Mouse (Mus musculus): ENCODE measurements around the gene Gm49322. TPM values are rescaled to one million over a fixed set of nuclear protein-coding genes. Genes with fewer than 3 reads are reported as not detected.

Gene Gm49322
- total and polyA plus RNA-seq, 3 experiments: 0.34 to 0.62 (median 0.39) TPM

GRCm38 (mm10) chr10:80659213-80659612, 53.4 kb downstream of the Gm49322 start:
- peak overlapping the region; percentile 42 for H3K4me3 ChIP-seq
- H3K9ac ChIP-seq (ENCODE audit: low read depth, low read length): peak overlapping the region; percentile 59
- H3K27me3 ChIP-seq (ENCODE audit: control insufficient read depth, insufficient read depth, low read length): no peaks in the 10 kb centered on the region
- intact Hi-C loops (cut with DNase I): loop anchor here (1.0 to 2.0 kb wide), 3 partner anchors 16 to 80 kb away; no protein-coding TSS in a partner anchor
- TF ChIP-seq POLR2A (IDR thresholded peaks at IDR 0.05; ENCODE audit: insufficient read depth, low read depth, low read length) (no peak), CTCF (IDR thresholded peaks at IDR 0.05) (peak; percentile 92), EP300 (IDR thresholded peaks at IDR 0.05; ENCODE audit: insufficient read depth, low read depth, low read length) (0 out of 2 replicates have a peak, but pooled peaks have one; percentile 39)
- H3K4me1 ChIP-seq (ENCODE audit: control insufficient read depth, insufficient read depth, low read length): peaks cover 16% of the 10 kb centered on the region
- peak overlapping the region; percentile 33; the same call in 1 of the 2 replicates for H3K27ac ChIP-seq
- peak; percentile 73 to 79 for DNase-seq
- no peaks in the 10 kb centered on the region for H3K36me3 ChIP-seq (ENCODE audit: control insufficient read depth, insufficient read depth, low read length)
- 7% methylated on average over 10 of the region's 10 CpGs for WGBS
- H3K79me2 ChIP-seq (replicated peaks; ENCODE audit: control insufficient read depth, insufficient read depth, low read length): no peaks in the 10 kb centered on the region; the same call in 1 of the 2 replicates

- H3K4me1 ChIP-seq (ENCODE audit: control insufficient read depth, insufficient read depth, low read length): peaks cover 20% of the 10 kb centered on the region
- H3K4me3 ChIP-seq: no peak overlapping the region
- intact Hi-C loops (cut with DNase I): no loop called here
- H3K79me2 ChIP-seq (replicated peaks; ENCODE audit: control insufficient read depth, insufficient read depth, low read length): no peaks in the 10 kb centered on the region
- 31% methylated on average over 5 of the region's 5 CpGs for WGBS
- H3K27ac ChIP-seq: no peak overlapping the region
- DNase-seq: peak; percentile 43 to 63
- no peak overlapping the region for H3K9ac ChIP-seq (ENCODE audit: low read depth, low read length)
- peaks cover 7% of the 10 kb centered on the region for H3K36me3 ChIP-seq (ENCODE audit: control insufficient read depth, insufficient read depth, low read length)
- no peaks in the 10 kb centered on the region for H3K27me3 ChIP-seq (ENCODE audit: control insufficient read depth, insufficient read depth, low read length)
- TF ChIP-seq POLR2A (IDR thresholded peaks at IDR 0.05; ENCODE audit: insufficient read depth, low read depth, low read length) (no peak), EP300 (IDR thresholded peaks at IDR 0.05; ENCODE audit: insufficient read depth, low read depth, low read length) (0 out of 2 replicates have a peak, but pooled peaks have one; percentile 17), CTCF (IDR thresholded peaks at IDR 0.05) (peak; percentile 72)
Observed at GRCm38 (mm10) chr10:80661149-80661548, 55.3 kb downstream of the Gm49322 start.

- peak overlapping the region; percentile 25; the same call in 1 of the 2 replicates for H3K9ac ChIP-seq (ENCODE audit: low read depth, low read length)
- 36% methylated on average over 5 of the region's 5 CpGs for WGBS
- TF ChIP-seq EP300 (IDR thresholded peaks at IDR 0.05; ENCODE audit: insufficient read depth, low read depth, low read length): peak; percentile 62; the same call in 1 of the 2 replicates
- no peak for TF ChIP-seq CTCF (IDR thresholded peaks at IDR 0.05)
- peak; percentile 16; the same call in 1 of the 2 replicates for TF ChIP-seq POLR2A (IDR thresholded peaks at IDR 0.05; ENCODE audit: insufficient read depth, low read depth, low read length)
- H3K27ac ChIP-seq: peak overlapping the region; percentile 99
- H3K36me3 ChIP-seq (ENCODE audit: control insufficient read depth, insufficient read depth, low read length): peaks cover 12% of the 10 kb centered on the region
- peak in 1 of 2 experiments; percentile 44 for DNase-seq
- no peaks in the 10 kb centered on the region for H3K79me2 ChIP-seq (replicated peaks; ENCODE audit: control insufficient read depth, insufficient read depth, low read length)
- no peak overlapping the region for H3K4me3 ChIP-seq
- no peaks in the 10 kb centered on the region for H3K27me3 ChIP-seq (ENCODE audit: control insufficient read depth, insufficient read depth, low read length)
- H3K4me1 ChIP-seq (ENCODE audit: control insufficient read depth, insufficient read depth, low read length): peaks cover 22% of the 10 kb centered on the region
- intact Hi-C loops (cut with DNase I): no loop called here
Observed at GRCm38 (mm10) chr10:80663485-80664196, 57.8 kb downstream of the Gm49322 start.

GRCm38 (mm10) chr10:80664197-80665015, 58.6 kb downstream of the Gm49322 start:
- Histone ChIP-seq H3K4me3 (peak overlapping the region; percentile 25), H3K9ac (ENCODE audit: low read depth, low read length) (peak overlapping the region; percentile 58), H3K36me3 (ENCODE audit: control insufficient read depth, insufficient read depth, low read length) (peaks cover 12% of the 10 kb centered on the region), H3K27ac (peak overlapping the region; percentile 99), H3K27me3 (ENCODE audit: control insufficient read depth, insufficient read depth, low read length) (no peaks in the 10 kb centered on the region), H3K79me2 (replicated peaks; ENCODE audit: control insufficient read depth, insufficient read depth, low read length) (no peaks in the 10 kb centered on the region), H3K4me1 (ENCODE audit: control insufficient read depth, insufficient read depth, low read length) (peaks cover 20% of the 10 kb centered on the region)
- 1% methylated on average over 16 of the region's 16 CpGs for WGBS
- no peak for TF ChIP-seq CTCF (IDR thresholded peaks at IDR 0.05)
- TF ChIP-seq EP300 (IDR thresholded peaks at IDR 0.05; ENCODE audit: insufficient read depth, low read depth, low read length): peak; percentile 49; the same call in 1 of the 2 replicates
- TF ChIP-seq POLR2A (IDR thresholded peaks at IDR 0.05; ENCODE audit: insufficient read depth, low read depth, low read length): peak; percentile 62
- peak; percentile 90 to 93 for DNase-seq
- intact Hi-C loops (cut with DNase I): no loop called here

DNA sequence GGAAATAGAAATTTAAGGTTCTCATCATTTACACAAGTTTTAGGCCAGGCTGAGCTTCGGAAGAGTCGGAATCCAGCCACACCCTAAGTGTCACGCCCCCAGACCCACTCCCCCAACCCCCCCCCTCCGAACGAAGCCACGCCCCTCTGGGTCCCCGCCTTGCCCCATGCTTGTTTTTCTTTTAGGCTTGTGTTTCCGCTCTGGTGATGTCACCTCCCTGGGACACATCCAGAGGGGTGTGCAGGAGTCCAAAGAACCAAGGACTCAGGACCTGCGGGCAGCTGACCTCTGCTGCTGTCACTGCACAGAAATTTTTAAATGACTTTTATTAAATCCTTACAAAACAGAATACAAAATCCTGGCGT, 59.2 kb downstream of the Gm49322 start:
- H3K27me3 ChIP-seq (ENCODE audit: control insufficient read depth, insufficient read depth, low read length): no peaks in the 10 kb centered on the region
- H3K9ac ChIP-seq (ENCODE audit: low read depth, low read length): peak overlapping the region; percentile 61
- peak overlapping the region; percentile 25 for H3K4me3 ChIP-seq
- TF ChIP-seq CTCF (IDR thresholded peaks at IDR 0.05): no peak
- peak; percentile 40; the same call in 1 of the 2 replicates for TF ChIP-seq POLR2A (IDR thresholded peaks at IDR 0.05; ENCODE audit: insufficient read depth, low read depth, low read length)
- H3K4me1 ChIP-seq (ENCODE audit: control insufficient read depth, insufficient read depth, low read length): peaks cover 24% of the 10 kb centered on the region
- DNase-seq: peak; percentile 85 to 88
- H3K36me3 ChIP-seq (ENCODE audit: control insufficient read depth, insufficient read depth, low read length): peaks cover 12% of the 10 kb centered on the region
- WGBS: 3% methylated on average over 10 of the region's 10 CpGs
- intact Hi-C loops (cut with DNase I): no loop called here
- no peaks in the 10 kb centered on the region for H3K79me2 ChIP-seq (replicated peaks; ENCODE audit: control insufficient read depth, insufficient read depth, low read length)
- peak overlapping the region; percentile 99 for H3K27ac ChIP-seq

Small RNA genes within 50 kb of the gene (microRNA-seq; reads per million reads assigned to microRNA genes)
- gene Mir6912: 0 reads per million in 2 experiments

Other genes starting within 250 kb of the Gm49322 start
- under 1 TPM; 0.50 to 0.63 TPM for gene Plk5, start 249.6 kb upstream of the Gm49322 start, total RNA-seq (2021)
- gene Plk5, start 249.6 kb upstream of the Gm49322 start, polyA plus RNA-seq (2012; rRNA removed): 2.0 and 2.7 TPM in 2 replicates
- gene Mex3d, start 218.4 kb upstream of the Gm49322 start, total RNA-seq (2021): 1 to 10 TPM; 7.3 to 7.5 TPM
- 5.8 and 7.9 TPM in 2 replicates for gene Mex3d, start 218.4 kb upstream of the Gm49322 start, polyA plus RNA-seq (2012; rRNA removed)
- 10 to 100 TPM; 86.5 to 95.2 TPM for gene Mbd3, start 206.5 kb upstream of the Gm49322 start, total RNA-seq (2021)
- gene Mbd3, start 206.5 kb upstream of the Gm49322 start, polyA plus RNA-seq (2012; rRNA removed): 91.4 and 95.1 TPM in 2 replicates
- gene Uqcr11, start 199.2 kb upstream of the Gm49322 start, total RNA-seq (2021): 1,000 to 10,000 TPM; 1,743 to 1,981 TPM
- 5,192 and 5,251 TPM in 2 replicates for gene Uqcr11, start 199.2 kb upstream of the Gm49322 start, polyA plus RNA-seq (2012; rRNA removed)
- 10 to 100 TPM; 16.5 to 18.0 TPM for gene Tcf3, start 172.4 kb upstream of the Gm49322 start, total RNA-seq (2021)
- 20.1 and 25.0 TPM in 2 replicates for gene Tcf3, start 172.4 kb upstream of the Gm49322 start, polyA plus RNA-seq (2012; rRNA removed)
- under 1 TPM in 1 of 2 experiments, not detected in 1; 0.05 TPM for gene Onecut3, start 111.2 kb upstream of the Gm49322 start, total RNA-seq (2021)
- 0.06 and 0.09 TPM in 2 replicates for gene Onecut3, start 111.2 kb upstream of the Gm49322 start, polyA plus RNA-seq (2012; rRNA removed)
- not detected for gene Atp8b3, start 66.9 kb upstream of the Gm49322 start, total RNA-seq (2021)
- 0.39 and 0.50 TPM in 2 replicates for gene Atp8b3, start 66.9 kb upstream of the Gm49322 start, polyA plus RNA-seq (2012; rRNA removed)
- gene Rexo1, start 44.5 kb upstream of the Gm49322 start, total RNA-seq (2021): 10 to 100 TPM; 11.6 to 12.3 TPM
- gene Rexo1, start 44.5 kb upstream of the Gm49322 start, polyA plus RNA-seq (2012; rRNA removed): 19.5 and 19.8 TPM in 2 replicates
- gene Klf16, start 28.7 kb upstream of the Gm49322 start, total RNA-seq (2021): 1 to 10 TPM; 4.0 to 4.4 TPM
- 3.6 and 5.5 TPM in 2 replicates for gene Klf16, start 28.7 kb upstream of the Gm49322 start, polyA plus RNA-seq (2012; rRNA removed)
- gene Abhd17a, start 15.7 kb upstream of the Gm49322 start, total RNA-seq (2021): 10 to 100 TPM; 40.2 to 46.9 TPM
- gene Abhd17a, start 15.7 kb upstream of the Gm49322 start, polyA plus RNA-seq (2012; rRNA removed): 67.3 and 80.0 TPM in 2 replicates
- gene Scamp4, start 3.1 kb upstream of the Gm49322 start, total RNA-seq (2021): 10 to 100 TPM; 20.8 to 26.9 TPM
- 58.9 and 60.5 TPM in 2 replicates for gene Scamp4, start 3.1 kb upstream of the Gm49322 start, polyA plus RNA-seq (2012; rRNA removed)
- 1 to 10 TPM in 1 of 2 experiments, under 1 TPM in 1; 0.60 to 1.1 TPM for gene Adat3, start 3.1 kb upstream of the Gm49322 start, total RNA-seq (2021)
- gene Adat3, start 3.1 kb upstream of the Gm49322 start, polyA plus RNA-seq (2012; rRNA removed): 1.0 and 2.5 TPM in 2 replicates
- 100 to 1,000 TPM; 117 to 130 TPM for gene Csnk1g2, start 16.8 kb downstream of the Gm49322 start, total RNA-seq (2021)
- gene Csnk1g2, start 16.8 kb downstream of the Gm49322 start, polyA plus RNA-seq (2012; rRNA removed): 125 and 130 TPM in 2 replicates
- gene Btbd2, start 51.0 kb downstream of the Gm49322 start, total RNA-seq (2021): 10 to 100 TPM; 43.7 to 44.2 TPM
- gene Btbd2, start 51.0 kb downstream of the Gm49322 start, polyA plus RNA-seq (2012; rRNA removed): 57.3 and 60.1 TPM in 2 replicates
- 100 to 1,000 TPM; 176 to 229 TPM for gene Mknk2, start 72.1 kb downstream of the Gm49322 start, total RNA-seq (2021)
- 199 and 208 TPM in 2 replicates for gene Mknk2, start 72.1 kb downstream of the Gm49322 start, polyA plus RNA-seq (2012; rRNA removed)
- 1 to 10 TPM; 7.4 to 7.6 TPM for gene Mob3a, start 96.0 kb downstream of the Gm49322 start, total RNA-seq (2021)
- gene Mob3a, start 96.0 kb downstream of the Gm49322 start, polyA plus RNA-seq (2012; rRNA removed): 11.7 and 13.6 TPM in 2 replicates
- gene Izumo4, start 96.2 kb downstream of the Gm49322 start, total RNA-seq (2021): 1 to 10 TPM; 3.4 to 3.8 TPM
- gene Izumo4, start 96.2 kb downstream of the Gm49322 start, polyA plus RNA-seq (2012; rRNA removed): 13.3 and 15.6 TPM in 2 replicates
- gene Ap3d1, start 136.2 kb downstream of the Gm49322 start, total RNA-seq (2021): 10 to 100 TPM; 40.2 to 42.6 TPM
- 52.9 and 66.5 TPM in 2 replicates for gene Ap3d1, start 136.2 kb downstream of the Gm49322 start, polyA plus RNA-seq (2012; rRNA removed)
- gene Dot1l, start 149.2 kb downstream of the Gm49322 start, total RNA-seq (2021): 10 to 100 TPM; 18.8 to 19.6 TPM
- 35.0 and 39.6 TPM in 2 replicates for gene Dot1l, start 149.2 kb downstream of the Gm49322 start, polyA plus RNA-seq (2012; rRNA removed)
- gene Sf3a2, start 192.2 kb downstream of the Gm49322 start, total RNA-seq (2021): 10 to 100 TPM; 27.3 to 30.4 TPM
- 18.4 and 19.7 TPM in 2 replicates for gene Sf3a2, start 192.2 kb downstream of the Gm49322 start, polyA plus RNA-seq (2012; rRNA removed)
- 10 to 100 TPM; 29.7 to 33.0 TPM for gene Plekhj1, start 192.6 kb downstream of the Gm49322 start, total RNA-seq (2021)
- gene Plekhj1, start 192.6 kb downstream of the Gm49322 start, polyA plus RNA-seq (2012; rRNA removed): 28.9 and 33.2 TPM in 2 replicates
- under 1 TPM; 0.18 TPM for gene Amh, start 199.2 kb downstream of the Gm49322 start, total RNA-seq (2021)
- 0.15 and 0.25 TPM in 2 replicates for gene Amh, start 199.2 kb downstream of the Gm49322 start, polyA plus RNA-seq (2012; rRNA removed)
- gene Jsrp1, start 207.5 kb downstream of the Gm49322 start, total RNA-seq (2021): 1 to 10 TPM in 1 of 2 experiments, under 1 TPM in 1; 0.25 to 1.1 TPM
- 0.21 and 0.56 TPM in 2 replicates for gene Jsrp1, start 207.5 kb downstream of the Gm49322 start, polyA plus RNA-seq (2012; rRNA removed)
- 100 to 1,000 TPM; 850 to 914 TPM for gene Oaz1, start 220.6 kb downstream of the Gm49322 start, total RNA-seq (2021)
- 1,001 and 1,201 TPM in 2 replicates for gene Oaz1, start 220.6 kb downstream of the Gm49322 start, polyA plus RNA-seq (2012; rRNA removed)
- 10 to 100 TPM; 10.7 to 15.8 TPM for gene Lingo3, start 238.0 kb downstream of the Gm49322 start, total RNA-seq (2021)
- gene Lingo3, start 238.0 kb downstream of the Gm49322 start, polyA plus RNA-seq (2012; rRNA removed): 12.0 and 15.1 TPM in 2 replicates
- 10 to 100 TPM; 19.4 to 23.2 TPM for gene Lsm7, start 249.2 kb downstream of the Gm49322 start, total RNA-seq (2021)
- 74.9 and 79.9 TPM in 2 replicates for gene Lsm7, start 249.2 kb downstream of the Gm49322 start, polyA plus RNA-seq (2012; rRNA removed)
- gene Sppl2b, start 249.3 kb downstream of the Gm49322 start, total RNA-seq (2021): 10 to 100 TPM; 15.4 to 16.8 TPM
- 51.4 and 74.2 TPM in 2 replicates for gene Sppl2b, start 249.3 kb downstream of the Gm49322 start, polyA plus RNA-seq (2012; rRNA removed)